In genomic region chr2:30954797-30955196, GRCm38 (mm10) we compare ENCODE assay signal across 8 mouse cellular contexts. TPM values are rescaled to one million over a fixed set of nuclear protein-coding genes. Genes with fewer than 3 reads are reported as not detected.
DNase-seq lines count a peak whose midpoint lies in the region; ATAC-seq and TF ChIP-seq lines count a peak whose summit lies in the region.

No protein-coding gene starts in this region.

- TF ChIP-seq POLR2A in kidney, adult 2 months (IDR thresholded peaks at IDR 0.05; ENCODE audit: low read depth, low read length): no peak

- intact Hi-C loops in left cerebral cortex, postnatal 25 days (cut with DNase I): no loop called here

- H3K4me3 ChIP-seq in kidney, postnatal 0 days (replicated peaks; ENCODE audit: low read depth, low read length): no peak overlapping the region
- no peak overlapping the region for H3K4me3 ChIP-seq in kidney, adult 2 months (ENCODE audit: insufficient read depth, low read depth, low read length)
- H3K4me3 ChIP-seq in embryonic facial prominence, embryonic 12.5 days: peak overlapping the region; percentile 89; the same call in 1 of the 2 replicates
- no peak overlapping the region for H3K4me3 ChIP-seq in intestine, postnatal 0 days (ENCODE audit: low read depth, low read length)
- 0 out of 2 replicates have a peak overlapping the region, but pooled peaks have one; percentile 74 for H3K4me3 ChIP-seq in neural tube, embryonic 15.5 days (replicated peaks)

- peak; percentile 24 for DNase-seq in kidney, postnatal 0 days (ENCODE audit: low spot score)
- no peak for DNase-seq in kidney, adult 2 months
- no peak for DNase-seq in frontal cortex, postnatal 14 days (ENCODE audit: low spot score in 2 of 2)
- DNase-seq in left cerebral cortex, postnatal 25 days (ENCODE audit: low spot score in 2 of 2): no peak
- DNase-seq in kidney, adult 18-20 months: no peak

- WGBS in kidney, postnatal 0 days: 59% methylated on average over 6 of the region's 6 CpGs
- WGBS in kidney, adult 2 months: 60% methylated on average over 6 of the region's 6 CpGs
- WGBS in embryonic facial prominence, embryonic 12.5 days: 68% methylated on average over 6 of the region's 6 CpGs
- 59% methylated on average over 6 of the region's 6 CpGs for WGBS in intestine, postnatal 0 days
- WGBS in neural tube, embryonic 15.5 days: 81% methylated on average over 6 of the region's 6 CpGs

- no peak overlapping the region for H3K27ac ChIP-seq in kidney, postnatal 0 days
- no peak overlapping the region for H3K27ac ChIP-seq in kidney, adult 2 months (ENCODE audit: insufficient read depth, low read depth, low read length)
- H3K27ac ChIP-seq in embryonic facial prominence, embryonic 12.5 days: no peak overlapping the region
- no peak overlapping the region for H3K27ac ChIP-seq in intestine, postnatal 0 days (ENCODE audit: low read depth, low read length)
- H3K27ac ChIP-seq in neural tube, embryonic 15.5 days (replicated peaks): no peak overlapping the region

- peaks cover 35% of the 10 kb centered on the region for H3K36me3 ChIP-seq in kidney, postnatal 0 days (ENCODE audit: insufficient read depth, low read length)
- H3K36me3 ChIP-seq in kidney, adult 2 months (ENCODE audit: control insufficient read depth, insufficient read depth, low read length): no peaks in the 10 kb centered on the region; the same call in 1 of the 2 replicates
- H3K36me3 ChIP-seq in embryonic facial prominence, embryonic 12.5 days: peaks cover 47% of the 10 kb centered on the region
- peaks cover 41% of the 10 kb centered on the region for H3K36me3 ChIP-seq in intestine, postnatal 0 days (ENCODE audit: control insufficient read depth, insufficient read depth)
- H3K36me3 ChIP-seq in neural tube, embryonic 15.5 days: peaks cover 48% of the 10 kb centered on the region

- peak; percentile 40 for TF ChIP-seq CTCF in kidney, postnatal 0 days (IDR thresholded peaks at IDR 0.05; ENCODE audit: low read depth)
- no peak for TF ChIP-seq CTCF in kidney, adult 2 months (conservative IDR thresholded peaks at IDR 0.05; ENCODE audit: insufficient read depth, insufficient read length, low read depth, low read length)
- TF ChIP-seq CTCF in intestine, postnatal 0 days (IDR thresholded peaks at IDR 0.05; ENCODE audit: low read depth): peak; percentile 31; the same call in 1 of the 2 replicates

- H3K27me3 ChIP-seq in kidney, postnatal 0 days (ENCODE audit: insufficient read depth, low read length): no peaks in the 10 kb centered on the region
- H3K27me3 ChIP-seq in kidney, adult 2 months (replicated peaks; ENCODE audit: control insufficient read depth, insufficient read depth, low read length): no peaks in the 10 kb centered on the region
- H3K27me3 ChIP-seq in embryonic facial prominence, embryonic 12.5 days: no peaks in the 10 kb centered on the region
- no peaks in the 10 kb centered on the region for H3K27me3 ChIP-seq in intestine, postnatal 0 days (replicated peaks; ENCODE audit: control insufficient read depth, insufficient read depth, low read length)
- H3K27me3 ChIP-seq in neural tube, embryonic 15.5 days (replicated peaks): 0 out of 2 replicates have a peak, but pooled peaks cover 3% of the 10 kb centered on the region

- peak overlapping the region; percentile 83; the same call in 1 of the 2 replicates for H3K4me2 ChIP-seq in kidney, postnatal 0 days (ENCODE audit: low read length)
- peak overlapping the region; percentile 83 for H3K4me2 ChIP-seq in embryonic facial prominence, embryonic 12.5 days (replicated peaks)
- H3K4me2 ChIP-seq in intestine, postnatal 0 days (replicated peaks; ENCODE audit: low read depth): peak overlapping the region; percentile 91
- peak overlapping the region; percentile 77 for H3K4me2 ChIP-seq in neural tube, embryonic 15.5 days

- H3K9me3 ChIP-seq in kidney, postnatal 0 days (replicated peaks; ENCODE audit: low read length): no peaks in the 10 kb centered on the region
- H3K9me3 ChIP-seq in embryonic facial prominence, embryonic 12.5 days: no peaks in the 10 kb centered on the region
- H3K9me3 ChIP-seq in intestine, postnatal 0 days (ENCODE audit: control insufficient read depth): no peaks in the 10 kb centered on the region
- H3K9me3 ChIP-seq in neural tube, embryonic 15.5 days (replicated peaks): no peaks in the 10 kb centered on the region

- H3K9ac ChIP-seq in kidney, postnatal 0 days (ENCODE audit: low read depth, low read length): no peak overlapping the region
- peak overlapping the region; percentile 88 for H3K9ac ChIP-seq in embryonic facial prominence, embryonic 12.5 days
- 0 out of 2 replicates have a peak overlapping the region, but pooled peaks have one; percentile 65 for H3K9ac ChIP-seq in intestine, postnatal 0 days (ENCODE audit: low read depth, low read length)
- H3K9ac ChIP-seq in neural tube, embryonic 15.5 days (replicated peaks): peak overlapping the region; percentile 85; the same call in 1 of the 2 replicates

- no peak for ATAC-seq in kidney, postnatal 0 days (replicated peaks; ENCODE audit: low FRiP score, low read depth)
- no peak for ATAC-seq in embryonic facial prominence, embryonic 12.5 days (ENCODE audit: insufficient number of reproducible peaks, insufficient read depth, low FRiP score, low TSS enrichment)
- ATAC-seq in intestine, postnatal 0 days: no peak
- no peak for ATAC-seq in neural tube, embryonic 15.5 days (ENCODE audit: low FRiP score)

- H3K4me1 ChIP-seq in kidney, postnatal 0 days (replicated peaks; ENCODE audit: insufficient read depth, low read length): peaks cover 14% of the 10 kb centered on the region
- H3K4me1 ChIP-seq in kidney, adult 2 months (ENCODE audit: control insufficient read depth, insufficient read depth, low read length): peaks cover 15% of the 10 kb centered on the region
- H3K4me1 ChIP-seq in embryonic facial prominence, embryonic 12.5 days: peaks cover 24% of the 10 kb centered on the region
- peaks cover 11% of the 10 kb centered on the region; the same call in 1 of the 2 replicates for H3K4me1 ChIP-seq in intestine, postnatal 0 days (replicated peaks; ENCODE audit: control insufficient read depth, insufficient read depth, low read length)
- peaks cover 41% of the 10 kb centered on the region for H3K4me1 ChIP-seq in neural tube, embryonic 15.5 days

RNA-seq across cellular contexts. Expression of gene Tor1b, which starts 2.0 kb away (rescaled TPM):
- 34.8 and 35.3 TPM in 2 replicates for polyA plus RNA-seq in kidney, postnatal 0 days (2015; fragmentation: Nextera tagmentation; extraction: Ambion mirVana)
- polyA plus RNA-seq in kidney, adult 2 months (2012; rRNA removed): 22.4 and 22.7 TPM in 2 replicates
- 31.5 and 31.9 TPM in 2 replicates for polyA plus RNA-seq in embryonic facial prominence, embryonic 12.5 days (2016; fragmentation: Nextera tagmentation; extraction: Ambion mirVana)
- polyA plus RNA-seq in intestine, postnatal 0 days (2015; fragmentation: Nextera tagmentation; extraction: Ambion mirVana): 13.3 and 14.6 TPM in 2 replicates
- polyA plus RNA-seq in neural tube, embryonic 15.5 days (2015; fragmentation: Nextera tagmentation; extraction: Ambion mirVana): 17.3 and 20.2 TPM in 2 replicates
- total RNA-seq in left cerebral cortex, postnatal 25 days (2021): 10 to 100 TPM; 31.7 to 32.8 TPM

RNA-seq across cellular contexts. Expression of gene Tor1a, which starts 12.9 kb away (rescaled TPM):
- polyA plus RNA-seq in kidney, postnatal 0 days (2015; fragmentation: Nextera tagmentation; extraction: Ambion mirVana): 69.1 and 70.7 TPM in 2 replicates
- polyA plus RNA-seq in kidney, adult 2 months (2012; rRNA removed): 40.8 and 45.0 TPM in 2 replicates
- polyA plus RNA-seq in embryonic facial prominence, embryonic 12.5 days (2016; fragmentation: Nextera tagmentation; extraction: Ambion mirVana): 82.8 and 83.2 TPM in 2 replicates
- polyA plus RNA-seq in intestine, postnatal 0 days (2015; fragmentation: Nextera tagmentation; extraction: Ambion mirVana): 90.3 and 95.4 TPM in 2 replicates
- polyA plus RNA-seq in neural tube, embryonic 15.5 days (2015; fragmentation: Nextera tagmentation; extraction: Ambion mirVana): 89.5 and 93.2 TPM in 2 replicates
- 10 to 100 TPM; 36.1 to 39.2 TPM for total RNA-seq in left cerebral cortex, postnatal 25 days (2021)

RNA-seq across cellular contexts. Expression of gene Ptges, which starts 25.1 kb away (rescaled TPM):
- polyA plus RNA-seq in kidney, postnatal 0 days (2015; fragmentation: Nextera tagmentation; extraction: Ambion mirVana): 44.2 and 47.9 TPM in 2 replicates
- 36.3 and 45.2 TPM in 2 replicates for polyA plus RNA-seq in kidney, adult 2 months (2012; rRNA removed)
- 11.6 and 12.0 TPM in 2 replicates for polyA plus RNA-seq in embryonic facial prominence, embryonic 12.5 days (2016; fragmentation: Nextera tagmentation; extraction: Ambion mirVana)
- polyA plus RNA-seq in intestine, postnatal 0 days (2015; fragmentation: Nextera tagmentation; extraction: Ambion mirVana): 2.8 and 3.6 TPM in 2 replicates
- 3.6 and 4.0 TPM in 2 replicates for polyA plus RNA-seq in neural tube, embryonic 15.5 days (2015; fragmentation: Nextera tagmentation; extraction: Ambion mirVana)
- 1 to 10 TPM; 4.5 to 5.1 TPM for total RNA-seq in left cerebral cortex, postnatal 25 days (2021)

RNA-seq across cellular contexts. Expression of gene BC005624, which starts 27.2 kb away (rescaled TPM):
- polyA plus RNA-seq in kidney, postnatal 0 days (2015; fragmentation: Nextera tagmentation; extraction: Ambion mirVana): 47.2 and 48.4 TPM in 2 replicates
- polyA plus RNA-seq in kidney, adult 2 months (2012; rRNA removed): 21.6 and 27.3 TPM in 2 replicates
- polyA plus RNA-seq in embryonic facial prominence, embryonic 12.5 days (2016; fragmentation: Nextera tagmentation; extraction: Ambion mirVana): 62.0 and 62.1 TPM in 2 replicates
- polyA plus RNA-seq in intestine, postnatal 0 days (2015; fragmentation: Nextera tagmentation; extraction: Ambion mirVana): 28.2 and 29.3 TPM in 2 replicates
- 86.5 and 93.2 TPM in 2 replicates for polyA plus RNA-seq in neural tube, embryonic 15.5 days (2015; fragmentation: Nextera tagmentation; extraction: Ambion mirVana)
- 10 to 100 TPM; 60.8 to 63.3 TPM for total RNA-seq in left cerebral cortex, postnatal 25 days (2021)

RNA-seq across cellular contexts. Expression of gene Usp20, which starts 27.3 kb away (rescaled TPM):
- polyA plus RNA-seq in kidney, postnatal 0 days (2015; fragmentation: Nextera tagmentation; extraction: Ambion mirVana): 12.9 and 15.9 TPM in 2 replicates
- polyA plus RNA-seq in kidney, adult 2 months (2012; rRNA removed): 40.0 and 43.9 TPM in 2 replicates
- 24.5 and 25.3 TPM in 2 replicates for polyA plus RNA-seq in embryonic facial prominence, embryonic 12.5 days (2016; fragmentation: Nextera tagmentation; extraction: Ambion mirVana)
- 4.0 and 5.2 TPM in 2 replicates for polyA plus RNA-seq in intestine, postnatal 0 days (2015; fragmentation: Nextera tagmentation; extraction: Ambion mirVana)
- 44.3 and 49.7 TPM in 2 replicates for polyA plus RNA-seq in neural tube, embryonic 15.5 days (2015; fragmentation: Nextera tagmentation; extraction: Ambion mirVana)
- 10 to 100 TPM; 66.2 to 72.1 TPM for total RNA-seq in left cerebral cortex, postnatal 25 days (2021)

Comparison
In these comparisons a context has a peak if more than half of its experiments do, and no peak if none do; other contexts are left out.
1. H3K4me3 ChIP-seq: peak in embryonic facial prominence, embryonic 12.5 days (single experiment) and neural tube, embryonic 15.5 days (single experiment); none in kidney, postnatal 0 days (single experiment), kidney, adult 2 months (single experiment) and intestine, postnatal 0 days (single experiment).
2. Peak in every context shown above with its lines, with median percentiles within 50 percentile points of each other: H3K4me2 ChIP-seq.